Mouse (Mus musculus) CD4-positive helper T cell, adult 2 months (primary cell): Measurements from ENCODE around the gene Haghl.

Experiments used
- DNase-seq: peaks from one replicate; pipeline ENCODE4 v3.0.0-alpha.2; 2012; ENCODE audit warnings: low read depth, missing footprints, low spot score

Haghl gene

GRCm38 (mm10) chr17:25786781-25787504 lies 1.5 kb upstream of the Haghl start:
- DNase-seq, result no peak

GRCm38 (mm10) chr17:25786280-25786679 lies 807 bp upstream of the Haghl start, which contains the start of gene Ccdc78:
TSS of gene Ccdc78 (plus strand) at chr17:25786580.
- no peak for DNase-seq

- no peak for DNase-seq
These were observed 1.5 kb downstream of the Haghl start for GRCm38 (mm10) chr17:25783861-25784574.

- no peak for DNase-seq
These were observed 2.4 kb downstream of the Haghl start for GRCm38 (mm10) chr17:25783086-25783485.

GRCm38 (mm10) chr17:25781339-25781738 lies 4.1 kb downstream of the Haghl start:
- no peak for DNase-seq

GRCm38 (mm10) chr17:25777948-25778347 lies 7.5 kb downstream of the Haghl start:
- no peak for DNase-seq

GRCm38 (mm10) chr17:25775318-25776062 lies 10.0 kb downstream of the Haghl start:
- no peak for DNase-seq

- peak; percentile 96 for DNase-seq
These were observed 11.8 kb downstream of the Haghl start, which contains the start of gene Narfl for GRCm38 (mm10) chr17:25773549-25774120. TSS of gene Narfl (plus strand) at chr17:25773776.

GRCm38 (mm10) chr17:25769331-25769730 lies 16.1 kb downstream of the Haghl start:
- DNase-seq, result no peak

GRCm38 (mm10) chr17:25765886-25766285 lies 19.6 kb downstream of the Haghl start:
- no peak for DNase-seq

- DNase-seq, result no peak
These were observed 22.9 kb downstream of the Haghl start for GRCm38 (mm10) chr17:25762591-25762990.

GRCm38 (mm10) chr17:25761561-25761970 lies 23.9 kb downstream of the Haghl start:
- DNase-seq, result no peak

- no peak for DNase-seq
These were observed 25.3 kb downstream of the Haghl start for GRCm38 (mm10) chr17:25760148-25760547.

- no peak for DNase-seq
These were observed 27.8 kb downstream of the Haghl start for GRCm38 (mm10) chr17:25757691-25758090.

GRCm38 (mm10) chr17:25756378-25757242 lies 28.9 kb downstream of the Haghl start:
- DNase-seq, result no peak

GRCm38 (mm10) chr17:25755627-25756377 lies 29.7 kb downstream of the Haghl start:
- DNase-seq, result no peak

- DNase-seq, result no peak
These were observed 30.4 kb downstream of the Haghl start for GRCm38 (mm10) chr17:25755086-25755485.

- no peak for DNase-seq
These were observed 31.2 kb downstream of the Haghl start, which contains the start of gene Msln for GRCm38 (mm10) chr17:25754241-25754640. TSS of gene Msln (minus strand) at chr17:25754378.

- DNase-seq, result no peak
These were observed 34.0 kb downstream of the Haghl start for GRCm38 (mm10) chr17:25751446-25751845.

- no peak for DNase-seq
These were observed 36.2 kb downstream of the Haghl start for GRCm38 (mm10) chr17:25749314-25749713.
